Mouse (Mus musculus): Measurements from ENCODE around the gene Akap9. TPM values are rescaled to one million over a fixed set of nuclear protein-coding genes. Genes with fewer than 3 reads are reported as not detected.
"Not testable (repeated sequence)": the region's sequence is repeated elsewhere in the genome, so short reads cannot be mapped to it uniquely, and the experiment has no call there.

Akap9 gene
- polyA plus RNA-seq, 1 experiment from 2014 or later: 327 TPM

- H3K36me3 ChIP-seq: no peaks in the 10 kb centered on the region
- H3K4me1 ChIP-seq: peaks cover 18% of the 10 kb centered on the region
- 90% methylated on average over 5 of the region's 5 CpGs for WGBS
- H3K27ac ChIP-seq (replicated peaks): no peak overlapping the region
- no peak overlapping the region for H3K9ac ChIP-seq (replicated peaks)
- H3K4me2 ChIP-seq: no peak overlapping the region
- no peak for ATAC-seq (ENCODE audit: low FRiP score)
- no peaks in the 10 kb centered on the region for H3K9me3 ChIP-seq (replicated peaks)
- no peak overlapping the region for H3K4me3 ChIP-seq (replicated peaks)
- H3K27me3 ChIP-seq (replicated peaks): no peaks in the 10 kb centered on the region
Measured at GRCm38 (mm10) chr5:3935266-3935665, 7.4 kb downstream of the Akap9 start.

DNA sequence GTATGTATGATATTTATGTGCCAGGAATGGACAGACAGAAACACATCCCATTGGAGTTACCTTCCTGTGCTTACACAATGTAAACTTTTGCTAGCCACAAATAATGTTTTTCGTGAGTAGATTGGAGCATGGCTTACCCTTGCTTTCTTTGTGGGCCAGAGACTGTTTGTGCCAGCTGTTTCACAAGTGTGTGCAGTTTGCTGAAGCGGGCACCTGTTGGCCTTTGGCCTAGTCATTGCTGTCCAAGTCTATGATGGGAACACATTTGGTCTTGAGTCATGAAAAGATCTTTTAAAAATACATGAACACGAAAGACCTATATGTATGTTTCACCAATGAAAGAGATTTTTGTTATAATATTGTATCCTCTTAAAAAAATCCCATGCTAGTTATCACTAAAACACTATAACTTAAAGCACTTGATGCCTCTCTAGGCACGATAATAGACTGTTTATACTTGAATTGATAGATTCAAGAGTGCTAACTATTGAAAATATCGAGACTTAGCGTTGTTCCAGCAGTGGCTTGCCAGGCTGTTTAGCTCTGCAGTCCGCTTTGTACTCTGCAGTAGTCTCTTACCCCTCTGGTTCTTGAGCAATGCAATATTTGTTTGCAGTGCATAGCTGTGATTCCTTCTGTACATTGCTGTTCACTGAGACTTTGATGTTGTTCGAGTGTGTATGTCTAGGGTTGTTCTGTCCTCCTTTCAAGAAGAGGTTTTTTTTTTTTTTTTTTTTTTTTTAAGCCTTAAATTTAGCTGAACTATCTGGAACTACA lies 8.1 kb downstream of the Akap9 start:
- Histone ChIP-seq H3K4me2 (no peak overlapping the region), H3K4me1 (peaks cover 11% of the 10 kb centered on the region), H3K9me3 (replicated peaks) (no peaks in the 10 kb centered on the region), H3K27me3 (replicated peaks) (no peaks in the 10 kb centered on the region), H3K27ac (replicated peaks) (no peak overlapping the region), H3K36me3 (no peaks in the 10 kb centered on the region), H3K9ac (replicated peaks) (no peak overlapping the region), H3K4me3 (replicated peaks) (no peak overlapping the region)
- ATAC-seq (ENCODE audit: low FRiP score): no peak
- WGBS: 92% methylated on average over 8 of the region's 8 CpGs

GRCm38 (mm10) chr5:3938905-3939304 lies 11.1 kb downstream of the Akap9 start:
- WGBS: 94% methylated on average over 3 of the region's 3 CpGs
- no peaks in the 10 kb centered on the region; the same call in 1 of the 2 replicates for H3K36me3 ChIP-seq
- H3K27ac ChIP-seq (replicated peaks): no peak overlapping the region
- no peak overlapping the region for H3K9ac ChIP-seq (replicated peaks)
- no peak overlapping the region for H3K4me2 ChIP-seq
- no peaks in the 10 kb centered on the region for H3K27me3 ChIP-seq (replicated peaks)
- H3K4me1 ChIP-seq: no peaks in the 10 kb centered on the region
- H3K9me3 ChIP-seq (replicated peaks): no peaks in the 10 kb centered on the region
- ATAC-seq (ENCODE audit: low FRiP score): no peak
- H3K4me3 ChIP-seq (replicated peaks): no peak overlapping the region

GRCm38 (mm10) chr5:3939335-3939734 lies 11.5 kb downstream of the Akap9 start:
- Histone ChIP-seq H3K27ac (replicated peaks) (no peak overlapping the region), H3K27me3 (replicated peaks) (no peaks in the 10 kb centered on the region), H3K9me3 (replicated peaks) (no peaks in the 10 kb centered on the region), H3K4me1 (no peaks in the 10 kb centered on the region), H3K4me3 (replicated peaks) (no peak overlapping the region), H3K9ac (replicated peaks) (no peak overlapping the region), H3K4me2 (no peak overlapping the region), H3K36me3 (no peaks in the 10 kb centered on the region; the same call in 1 of the 2 replicates)
- WGBS: over 99% methylated on average over 5 of the region's 5 CpGs
- ATAC-seq (ENCODE audit: low FRiP score): no peak

DNA sequence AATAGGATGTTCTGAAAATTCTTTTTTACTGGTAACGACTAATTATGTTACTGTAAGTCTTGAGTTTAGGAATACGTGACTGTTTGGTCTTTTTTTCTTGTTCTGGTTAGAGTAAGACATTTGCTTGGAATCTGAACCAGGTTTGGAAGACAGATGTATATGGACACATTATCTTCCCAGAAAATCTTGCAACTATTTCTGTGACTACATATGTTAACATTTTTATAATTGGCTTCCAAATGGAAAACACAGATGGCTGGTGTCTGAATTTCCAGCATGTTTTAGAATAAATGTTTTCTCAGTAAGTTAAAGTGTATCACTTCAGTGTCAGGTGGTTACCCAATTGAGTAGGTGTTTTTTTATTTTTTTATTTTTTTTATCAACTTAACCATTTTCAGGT lies 13.4 kb downstream of the Akap9 start:
- H3K4me3 ChIP-seq (replicated peaks): no peak overlapping the region
- no peak overlapping the region for H3K9ac ChIP-seq (replicated peaks)
- H3K27me3 ChIP-seq (replicated peaks): no peaks in the 10 kb centered on the region
- no peaks in the 10 kb centered on the region; the same call in 1 of the 2 replicates for H3K36me3 ChIP-seq
- H3K9me3 ChIP-seq (replicated peaks): no peaks in the 10 kb centered on the region
- H3K4me2 ChIP-seq: no peak overlapping the region
- H3K27ac ChIP-seq (replicated peaks): no peak overlapping the region
- 94% methylated on average over 2 of the region's 2 CpGs for WGBS
- no peaks in the 10 kb centered on the region for H3K4me1 ChIP-seq
- ATAC-seq (ENCODE audit: low FRiP score): no peak

- not testable (repeated sequence) for H3K9ac ChIP-seq (replicated peaks); H3K27ac ChIP-seq (replicated peaks)
Measured at GRCm38 (mm10) chr5:3943169-3943568, 15.3 kb downstream of the Akap9 start.

GRCm38 (mm10) chr5:3952498-3952897 lies 24.6 kb downstream of the Akap9 start:
- H3K4me1 ChIP-seq: no peaks in the 10 kb centered on the region
- WGBS: 98% methylated on average over 6 of the region's 6 CpGs
- H3K27ac ChIP-seq (replicated peaks): no peak overlapping the region
- no peaks in the 10 kb centered on the region for H3K9me3 ChIP-seq (replicated peaks)
- peaks cover 72% of the 10 kb centered on the region for H3K36me3 ChIP-seq
- H3K9ac ChIP-seq (replicated peaks): no peak overlapping the region
- ATAC-seq (ENCODE audit: low FRiP score): no peak
- no peaks in the 10 kb centered on the region for H3K27me3 ChIP-seq (replicated peaks)
- H3K4me3 ChIP-seq (replicated peaks): no peak overlapping the region
- no peak overlapping the region for H3K4me2 ChIP-seq

More at GRCm38 (mm10) chr5:3943169-3943568, 15.3 kb downstream of the Akap9 start:
- not testable (repeated sequence) for ATAC-seq (ENCODE audit: low FRiP score); H3K36me3 ChIP-seq; H3K27me3 ChIP-seq (replicated peaks); H3K4me3 ChIP-seq (replicated peaks); H3K4me1 ChIP-seq; H3K4me2 ChIP-seq; H3K9me3 ChIP-seq (replicated peaks)
- 39% methylated on average over 4 of the region's 4 CpGs for WGBS

- no peak overlapping the region for H3K4me2 ChIP-seq
- H3K9me3 ChIP-seq (replicated peaks): no peaks in the 10 kb centered on the region
- no peak for ATAC-seq (ENCODE audit: low FRiP score)
- no peak overlapping the region for H3K27ac ChIP-seq (replicated peaks)
- no peak overlapping the region for H3K9ac ChIP-seq (replicated peaks)
- H3K4me3 ChIP-seq (replicated peaks): no peak overlapping the region
- no peaks in the 10 kb centered on the region for H3K4me1 ChIP-seq
- H3K27me3 ChIP-seq (replicated peaks): no peaks in the 10 kb centered on the region
- WGBS: 96% methylated on average over 1 of the region's 1 CpGs
- peaks cover 70% of the 10 kb centered on the region for H3K36me3 ChIP-seq
Measured at GRCm38 (mm10) chr5:3954541-3954940, 26.7 kb downstream of the Akap9 start.

DNA sequence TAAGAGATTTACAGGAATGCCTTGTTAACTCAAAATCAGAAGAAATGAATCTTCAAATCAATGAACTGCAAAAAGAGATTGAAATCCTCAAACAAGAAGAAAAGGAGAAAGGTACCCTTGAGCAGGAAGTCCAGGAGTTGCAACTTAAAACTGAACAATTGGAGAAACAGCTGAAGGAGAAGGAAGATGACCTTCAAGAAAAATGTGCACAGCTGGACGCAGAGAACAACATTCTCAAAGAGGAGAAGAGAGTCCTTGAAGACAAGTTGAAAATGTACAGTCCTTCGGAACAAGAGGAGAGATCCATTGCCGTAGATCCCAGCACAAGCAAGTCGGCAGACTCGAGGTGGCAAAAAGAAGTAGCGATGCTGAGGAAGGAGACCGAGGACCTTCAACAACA lies 33.4 kb downstream of the Akap9 start:
- Histone ChIP-seq H3K27me3 (replicated peaks) (no peaks in the 10 kb centered on the region), H3K4me1 (no peaks in the 10 kb centered on the region), H3K9me3 (replicated peaks) (no peaks in the 10 kb centered on the region), H3K4me2 (no peak overlapping the region), H3K4me3 (replicated peaks) (no peak overlapping the region), H3K9ac (replicated peaks) (no peak overlapping the region), H3K36me3 (peaks cover 61% of the 10 kb centered on the region), H3K27ac (replicated peaks) (no peak overlapping the region)
- WGBS: 95% methylated on average over 7 of the region's 7 CpGs
- no peak for ATAC-seq (ENCODE audit: low FRiP score)

- no peak overlapping the region for H3K4me2 ChIP-seq
- WGBS: 93% methylated on average over 9 of the region's 9 CpGs
Measured at GRCm38 (mm10) chr5:3968415-3968814, 40.6 kb downstream of the Akap9 start.

GRCm38 (mm10) chr5:3969114-3969513 lies 41.3 kb downstream of the Akap9 start:
- ATAC-seq (ENCODE audit: low FRiP score): no peak
- no peak overlapping the region for H3K9ac ChIP-seq (replicated peaks)
- peaks cover 49% of the 10 kb centered on the region for H3K36me3 ChIP-seq
- WGBS: 94% methylated on average over 6 of the region's 6 CpGs
- no peaks in the 10 kb centered on the region for H3K9me3 ChIP-seq (replicated peaks)
- no peaks in the 10 kb centered on the region for H3K27me3 ChIP-seq (replicated peaks)
- H3K27ac ChIP-seq (replicated peaks): no peak overlapping the region
- no peaks in the 10 kb centered on the region for H3K4me1 ChIP-seq
- H3K4me3 ChIP-seq (replicated peaks): no peak overlapping the region
- H3K4me2 ChIP-seq: no peak overlapping the region

More at GRCm38 (mm10) chr5:3968415-3968814, 40.6 kb downstream of the Akap9 start:
- no peak for ATAC-seq (ENCODE audit: low FRiP score)
- Histone ChIP-seq H3K4me1 (no peaks in the 10 kb centered on the region), H3K27me3 (replicated peaks) (no peaks in the 10 kb centered on the region), H3K36me3 (peaks cover 47% of the 10 kb centered on the region), H3K27ac (replicated peaks) (no peak overlapping the region), H3K9me3 (replicated peaks) (no peaks in the 10 kb centered on the region), H3K4me3 (replicated peaks) (no peak overlapping the region), H3K9ac (replicated peaks) (no peak overlapping the region)

GRCm38 (mm10) chr5:3970936-3971335 lies 43.1 kb downstream of the Akap9 start:
- WGBS: 91% methylated on average over 2 of the region's 2 CpGs

More at GRCm38 (mm10) chr5:3970936-3971335, 43.1 kb downstream of the Akap9 start:
- no peaks in the 10 kb centered on the region for H3K27me3 ChIP-seq (replicated peaks)
- ATAC-seq (ENCODE audit: low FRiP score): no peak
- no peak overlapping the region for H3K4me2 ChIP-seq
- no peak overlapping the region for H3K9ac ChIP-seq (replicated peaks)
- H3K4me3 ChIP-seq (replicated peaks): no peak overlapping the region
- peaks cover 56% of the 10 kb centered on the region for H3K36me3 ChIP-seq
- H3K4me1 ChIP-seq: no peaks in the 10 kb centered on the region
- H3K9me3 ChIP-seq (replicated peaks): no peaks in the 10 kb centered on the region
- no peak overlapping the region for H3K27ac ChIP-seq (replicated peaks)

Data from neural tube, embryonic 15.5 days (tissue).